Mouse (Mus musculus) urinary bladder, postnatal 25 days (tissue): Measurements from ENCODE around the gene Dis3.

Experiments used
- DNase-seq: peaks from one replicate; pipeline ENCODE4 v3.0.0; 2022; ENCODE audit warnings: low spot score

Dis3 gene

GRCm38 (mm10) chr14:99099267-99099966, at the start of gene Dis3, which contains the start of gene Pibf1:
Gene Dis3 (minus strand): TSS chr14:99099770.
Gene Pibf1 (plus strand): TSS chr14:99099424.
- DNase-seq, result peak; percentile 98

- no peak for DNase-seq
Measured at GRCm38 (mm10) chr14:99146841-99147240, 47.3 kb upstream of the Dis3 start.

- DNase-seq, result peak; percentile 89
Measured at GRCm38 (mm10) chr14:99141786-99142633, 42.4 kb upstream of the Dis3 start.

GRCm38 (mm10) chr14:99140036-99140435, 40.5 kb upstream of the Dis3 start:
- DNase-seq, result no peak

- no peak for DNase-seq
Measured at GRCm38 (mm10) chr14:99136297-99136696, 36.7 kb upstream of the Dis3 start.

GRCm38 (mm10) chr14:99135761-99136160, 36.2 kb upstream of the Dis3 start:
- no peak for DNase-seq

GRCm38 (mm10) chr14:99134048-99134447, 34.5 kb upstream of the Dis3 start:
- no peak for DNase-seq

- DNase-seq, result no peak
Measured at GRCm38 (mm10) chr14:99129050-99129449, 29.5 kb upstream of the Dis3 start.

- no peak for DNase-seq
Measured at GRCm38 (mm10) chr14:99127509-99127908, 27.9 kb upstream of the Dis3 start.

GRCm38 (mm10) chr14:99126713-99127112, 27.1 kb upstream of the Dis3 start:
- no peak for DNase-seq

GRCm38 (mm10) chr14:99124076-99124475, 24.5 kb upstream of the Dis3 start:
- DNase-seq, result no peak

GRCm38 (mm10) chr14:99121584-99122339, 22.2 kb upstream of the Dis3 start:
- DNase-seq, result no peak

GRCm38 (mm10) chr14:99117576-99117975, 18.0 kb upstream of the Dis3 start:
- no peak for DNase-seq

- DNase-seq, result no peak
Measured at GRCm38 (mm10) chr14:99108762-99109161, 9.2 kb upstream of the Dis3 start.

GRCm38 (mm10) chr14:99107631-99108187, 8.1 kb upstream of the Dis3 start:
- no peak for DNase-seq

- DNase-seq, result no peak
Measured at GRCm38 (mm10) chr14:99106671-99107070, 7.1 kb upstream of the Dis3 start.

GRCm38 (mm10) chr14:99104542-99105123, 5.1 kb upstream of the Dis3 start:
- DNase-seq, result no peak

GRCm38 (mm10) chr14:99103050-99103449, 3.5 kb upstream of the Dis3 start:
- no peak for DNase-seq

GRCm38 (mm10) chr14:99099967-99100587, 507 bp upstream of the Dis3 start:
- no peak for DNase-seq

- DNase-seq, result no peak
Measured at GRCm38 (mm10) chr14:99088947-99089346, 10.6 kb downstream of the Dis3 start.

GRCm38 (mm10) chr14:99071146-99071545, 28.4 kb downstream of the Dis3 start:
- no peak for DNase-seq
